10 mouse cellular contexts compared by ENCODE assay signal in the genomic region with DNA sequence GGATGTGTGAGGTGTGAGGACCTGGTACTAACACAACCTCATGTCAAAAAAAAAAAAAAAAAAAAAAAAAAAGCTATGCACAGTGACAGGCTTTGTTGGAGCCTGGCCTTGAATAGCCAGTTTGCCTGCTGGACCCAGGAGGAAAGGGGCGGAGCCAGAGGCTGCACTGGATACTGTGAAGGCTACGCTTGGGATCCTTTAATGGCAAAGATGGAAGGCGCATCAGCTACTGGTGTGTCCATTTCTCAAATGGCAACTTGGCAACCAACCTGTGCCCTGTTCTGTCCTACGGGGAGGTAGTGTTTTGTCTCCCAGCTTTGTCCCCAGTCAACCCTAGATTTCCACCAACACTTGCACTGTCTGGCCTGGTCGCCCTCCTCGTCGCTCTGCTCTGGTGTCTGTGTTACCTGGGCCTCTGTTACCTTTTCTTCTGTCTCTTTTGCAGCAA. TPM values are rescaled to one million over a fixed set of nuclear protein-coding genes. Genes with fewer than 3 reads are reported as not detected.
DNase-seq lines count a peak whose midpoint lies in the region; ATAC-seq and TF ChIP-seq lines count a peak whose summit lies in the region.
"Had no signal": no experiment of that assay in that cellular context is flagged by ENCODE, and none has a peak within 500 bp of the region (broad histone marks: within the 10 kb centered on the region; RNA-seq: fewer than 3 reads in every experiment).

No protein-coding gene starts in this region.

- H3K4me3 ChIP-seq in heart, postnatal 0 days (ENCODE audit: low read depth, low read length), result no peak overlapping the region
- H3K4me3 ChIP-seq: erythroblast, embryonic 14.5 days; neural tube, embryonic 12.5 days had no signal

- H3K27me3 ChIP-seq in heart, postnatal 0 days (ENCODE audit: control insufficient read depth, insufficient read depth, low read length), result no peaks in the 10 kb centered on the region
- H3K27me3 ChIP-seq: neural tube, embryonic 12.5 days had no signal

- WGBS in heart, postnatal 0 days, result 53% methylated on average over 7 of the region's 7 CpGs

- H3K4me1 ChIP-seq in heart, postnatal 0 days (ENCODE audit: control insufficient read depth, insufficient read depth), result 0 out of 2 replicates have a peak, but pooled peaks cover 5% of the 10 kb centered on the region

- no peak overlapping the region for H3K4me2 ChIP-seq in heart, postnatal 0 days (ENCODE audit: low read depth, low read length)
- H3K4me2 ChIP-seq: neural tube, embryonic 12.5 days had no signal

- H3K9ac ChIP-seq in heart, postnatal 0 days (replicated peaks; ENCODE audit: low read depth, low read length), result no peak overlapping the region
- H3K9ac ChIP-seq: neural tube, embryonic 12.5 days had no signal

- no peaks in the 10 kb centered on the region for H3K9me3 ChIP-seq in heart, postnatal 0 days (replicated peaks; ENCODE audit: control insufficient read depth, low read length)
- H3K9me3 ChIP-seq: neural tube, embryonic 12.5 days had no signal

- no peak for TF ChIP-seq EP300 in heart, postnatal 0 days (IDR thresholded peaks at IDR 0.05; ENCODE audit: low read depth)

- no peak for TF ChIP-seq CTCF in heart, postnatal 0 days (IDR thresholded peaks at IDR 0.05; ENCODE audit: low read depth)

- DNase-seq in adrenal gland, adult 2 months, result peak; percentile 78
- DNase-seq in adrenal gland, adult 18-20 months (ENCODE audit: low spot score in 2 of 2), result no peak
- peak; percentile 72 for DNase-seq in urinary bladder, postnatal 14 days (ENCODE audit: low spot score)
- DNase-seq in urinary bladder, adult 2 months (ENCODE audit: low spot score), result no peak
- no peak for DNase-seq in heart, postnatal 0 days (ENCODE audit: low spot score)
- peak; percentile 70 to 73 for DNase-seq in lung, postnatal 4 days
- no peak for DNase-seq in left cerebral cortex, adult 11 months (ENCODE audit: low spot score)
- DNase-seq in frontal cortex, postnatal 36 days (ENCODE audit: low spot score in 2 of 2), result no peak

- ATAC-seq in heart, postnatal 0 days (ENCODE audit: insufficient read depth, low read depth), result no peak

- peaks cover 64% of the 10 kb centered on the region for H3K36me3 ChIP-seq in heart, postnatal 0 days (replicated peaks; ENCODE audit: control insufficient read depth, insufficient read depth, low read length)

- peak overlapping the region; percentile 56; the same call in 1 of the 2 replicates for H3K27ac ChIP-seq in heart, postnatal 0 days (ENCODE audit: low read depth)
- H3K27ac ChIP-seq: neural tube, embryonic 12.5 days had no signal

RNA-seq across cellular contexts. Expression of gene Actb, which starts 5.2 kb away (rescaled TPM):
- 1,000 to 10,000 TPM; 3,681 to 3,786 TPM for total RNA-seq in adrenal gland, adult 2 months (2021)
- polyA plus RNA-seq in adrenal gland, adult 2 months (2012; rRNA removed), result 3,805 and 4,221 TPM in 2 replicates
- 1,000 to 10,000 TPM; 2,759 to 3,567 TPM for total RNA-seq in adrenal gland, adult 18-20 months (2021)
- 5,740 and 7,458 TPM in 2 replicates for polyA plus RNA-seq in urinary bladder, adult 2 months (2012; rRNA removed)
- total RNA-seq in heart, postnatal 0 days (2014; rRNA removed; ENCODE audit: low replicate concordance), result 2,129 and 2,574 TPM in 2 replicates
- polyA plus RNA-seq in heart, postnatal 0 days (2015; fragmentation: Nextera tagmentation; extraction: Ambion mirVana), result 4,473 and 4,544 TPM in 2 replicates

RNA-seq across cellular contexts. Expression of gene Fbxl18, which starts 6.2 kb away (rescaled TPM):
- 10 to 100 TPM in 1 of 2 experiments, 1 to 10 TPM in 1; 9.6 to 11.4 TPM for total RNA-seq in adrenal gland, adult 2 months (2021)
- polyA plus RNA-seq in adrenal gland, adult 2 months (2012; rRNA removed), result 42.3 and 44.3 TPM in 2 replicates
- 1 to 10 TPM; 8.0 to 9.5 TPM for total RNA-seq in adrenal gland, adult 18-20 months (2021)
- 7.0 and 8.4 TPM in 2 replicates for polyA plus RNA-seq in urinary bladder, adult 2 months (2012; rRNA removed)
- 12.5 and 17.8 TPM in 2 replicates for total RNA-seq in heart, postnatal 0 days (2014; rRNA removed; ENCODE audit: low replicate concordance)
- polyA plus RNA-seq in heart, postnatal 0 days (2015; fragmentation: Nextera tagmentation; extraction: Ambion mirVana), result 6.8 and 7.3 TPM in 2 replicates

RNA-seq across cellular contexts. Expression of gene Fscn1, which starts 58.8 kb away (rescaled TPM):
- 10 to 100 TPM; 24.6 to 42.9 TPM for total RNA-seq in adrenal gland, adult 2 months (2021)
- polyA plus RNA-seq in adrenal gland, adult 2 months (2012; rRNA removed), result 129 and 134 TPM in 2 replicates
- 10 to 100 TPM; 17.3 to 25.6 TPM for total RNA-seq in adrenal gland, adult 18-20 months (2021)
- 63.4 and 69.0 TPM in 2 replicates for polyA plus RNA-seq in urinary bladder, adult 2 months (2012; rRNA removed)
- 101 and 104 TPM in 2 replicates for total RNA-seq in heart, postnatal 0 days (2014; rRNA removed; ENCODE audit: low replicate concordance)
- 77.9 and 78.7 TPM in 2 replicates for polyA plus RNA-seq in heart, postnatal 0 days (2015; fragmentation: Nextera tagmentation; extraction: Ambion mirVana)

Comparison
In these comparisons a context has a peak if more than half of its experiments do, and no peak if none do; other contexts are left out.
1. DNase-seq: peak in adrenal gland, adult 2 months (single experiment), urinary bladder, postnatal 14 days (single experiment) and lung, postnatal 4 days (2 of 2); none in adrenal gland, adult 18-20 months (0 of 2), urinary bladder, adult 2 months (single experiment), heart, postnatal 0 days (single experiment), left cerebral cortex, adult 11 months (single experiment) and frontal cortex, postnatal 36 days (0 of 2).